Mouse (Mus musculus) kidney, adult 9 months (tissue): ENCODE measurements at regions not wholly inside any gene's neighbourhood (a gene's known extent, or its start where the extent isn't known, plus 50 kb on each side); places are given as distances from the start of the nearest gene placed in this dataset.

Experiments
- DNase-seq: peaks from one replicate; pipeline ENCODE4 v3.0.0; 2022

GRCm38 (mm10) chr10:24519795-24520512, 75.3 kb upstream of the Ccn2 start:
- no peak for DNase-seq

DNA sequence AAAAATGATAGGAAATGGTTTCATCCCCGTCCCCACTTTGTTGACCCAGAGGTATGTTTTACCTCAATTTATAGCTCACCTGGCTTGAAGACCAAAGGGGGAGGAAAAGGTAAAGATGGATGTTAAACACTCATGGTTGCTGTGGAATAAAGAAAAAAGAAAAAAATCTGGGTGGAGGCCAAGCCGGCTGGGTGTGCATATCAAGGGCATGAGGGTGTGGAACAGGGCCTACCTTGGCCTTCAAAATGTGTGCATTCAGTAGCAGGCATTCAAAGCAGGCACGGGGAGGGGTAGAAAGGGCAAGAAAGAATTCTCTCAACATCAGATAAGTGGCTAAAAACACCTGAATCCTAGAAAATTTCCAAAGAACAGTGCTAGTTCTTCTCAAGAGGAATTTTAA, 74.7 kb upstream of the Ccn2 start:
- no peak for DNase-seq

GRCm38 (mm10) chr10:24532776-24533175, 62.5 kb upstream of the Ccn2 start:
- DNase-seq, result peak; percentile 17

GRCm38 (mm10) chr10:24534901-24535300, 60.3 kb upstream of the Ccn2 start:
- peak; percentile 87 for DNase-seq

- DNase-seq, result peak; percentile 14
These were observed 59.8 kb upstream of the Ccn2 start for GRCm38 (mm10) chr10:24535461-24535860.

GRCm38 (mm10) chr10:24541990-24542389, 53.3 kb upstream of the Ccn2 start:
- no peak for DNase-seq
